Mouse (Mus musculus) megakaryocyte-erythroid progenitor cell, adult 5-6 weeks (primary cell): ENCODE results near the gene Afap1. TPM values are rescaled to one million over a fixed set of nuclear protein-coding genes. Genes with fewer than 3 reads are reported as not detected.
A peak's percentile ranks its signal among the peaks of the same experiment; 100 is the strongest.

Experiments
- ATAC-seq: replicated peaks from 2 replicates; pipeline ENCODE4 v1.8.0; 2016; ENCODE audit warnings: mild to moderate bottlenecking, inconsistent platforms; ENCODE audit not compliant: severe bottlenecking, poor library complexity, low FRiP score, low TSS enrichment
- total RNA-seq, 2 experiments: library from RNA; stranded (forward) in 1 of 2; stranded (reverse) in 1 of 2; fragments of 200-1000, 215-1000 nt in 1 of 2; fragments of >200 nt in 1 of 2; fragmentation: Nextera tagmentation in 1 of 2; gene quantifications; 2 replicates each; pipeline ENCODE4 v1.2.3; 2014 to 2017

Gene Afap1
- total RNA-seq (2014; fragmentation: Nextera tagmentation) (2.3 and 2.8 TPM in 2 replicates), total RNA-seq (2017) (0.33 and 2.4 TPM in 2 replicates)

- peak; percentile 98 for ATAC-seq
Observed at GRCm38 (mm10) chr5:35893093-35893804, at the start of gene Afap1. Gene Afap1 (plus strand): TSS chr5:35893319.

GRCm38 (mm10) chr5:35851485-35851884 lies 41.6 kb upstream of the Afap1 start:
- ATAC-seq: no peak

- ATAC-seq: no peak
Observed at GRCm38 (mm10) chr5:35853463-35853862, 39.7 kb upstream of the Afap1 start.

- no peak for ATAC-seq
Observed at GRCm38 (mm10) chr5:35856245-35856644, 36.9 kb upstream of the Afap1 start.

GRCm38 (mm10) chr5:35858069-35858468 lies 35.0 kb upstream of the Afap1 start:
- ATAC-seq: peak; percentile 75

- no peak for ATAC-seq
Observed at GRCm38 (mm10) chr5:35861456-35861855, 31.7 kb upstream of the Afap1 start.

- no peak for ATAC-seq
Observed at GRCm38 (mm10) chr5:35869973-35870372, 23.1 kb upstream of the Afap1 start.

GRCm38 (mm10) chr5:35870408-35871012 lies 22.6 kb upstream of the Afap1 start:
- peak; percentile 77; the same call in 1 of the 2 replicates for ATAC-seq

- no peak for ATAC-seq
Observed at GRCm38 (mm10) chr5:35873382-35873781, 19.7 kb upstream of the Afap1 start.

- no peak for ATAC-seq
Observed at GRCm38 (mm10) chr5:35876236-35876635, 16.9 kb upstream of the Afap1 start.

- no peak for ATAC-seq
Observed at GRCm38 (mm10) chr5:35879199-35879598, 13.9 kb upstream of the Afap1 start.

GRCm38 (mm10) chr5:35882391-35882790 lies 10.7 kb upstream of the Afap1 start:
- ATAC-seq: no peak

GRCm38 (mm10) chr5:35884262-35884661 lies 8.9 kb upstream of the Afap1 start:
- ATAC-seq: no peak

GRCm38 (mm10) chr5:35884689-35885088 lies 8.4 kb upstream of the Afap1 start:
- no peak for ATAC-seq

- no peak for ATAC-seq
Observed at GRCm38 (mm10) chr5:35888959-35889358, 4.2 kb upstream of the Afap1 start.

GRCm38 (mm10) chr5:35889641-35890040 lies 3.5 kb upstream of the Afap1 start:
- no peak for ATAC-seq

- no peak for ATAC-seq
Observed at GRCm38 (mm10) chr5:35890985-35891730, 2.0 kb upstream of the Afap1 start.

GRCm38 (mm10) chr5:35892363-35892762 lies 756 bp upstream of the Afap1 start:
- ATAC-seq: no peak

GRCm38 (mm10) chr5:35893805-35894260 lies 714 bp downstream of the Afap1 start:
- peak; percentile 50 for ATAC-seq

- no peak for ATAC-seq
Observed at GRCm38 (mm10) chr5:35894295-35895047, 1.4 kb downstream of the Afap1 start.
